Mouse (Mus musculus): Measurements from ENCODE around the gene Slc35d2. TPM values are rescaled to one million over a fixed set of nuclear protein-coding genes. Genes with fewer than 3 reads are reported as not detected.
"Not testable (repeated sequence)": the region's sequence is repeated elsewhere in the genome, so short reads cannot be mapped to it uniquely, and the experiment has no call there.

The Slc35d2 gene
- polyA plus RNA-seq, 1 experiment: 11.7 TPM

DNA sequence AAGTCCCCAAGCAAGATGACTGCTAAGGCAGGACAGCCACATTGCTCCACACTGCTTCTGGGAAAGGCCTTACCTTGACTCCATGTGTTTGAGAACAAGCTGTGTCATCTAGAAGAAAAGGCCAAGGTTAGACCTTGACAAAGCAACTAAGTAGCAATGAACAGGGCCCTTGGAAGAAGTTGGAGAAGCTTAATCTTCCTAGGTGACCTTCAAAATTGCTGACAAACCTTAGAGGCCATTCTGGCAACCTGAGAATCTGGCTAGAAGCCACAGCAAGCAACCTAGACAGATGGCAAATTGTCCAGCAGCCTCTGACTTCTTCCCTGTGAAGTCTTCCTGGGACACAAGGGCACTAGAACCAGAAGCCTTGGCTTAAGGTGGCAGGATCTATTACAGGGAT, 64.9 kb downstream of the Slc35d2 start:
- TF ChIP-seq CTCF (IDR thresholded peaks at IDR 0.05; ENCODE audit: control insufficient read depth, insufficient read depth, low read length): no peak
- Histone ChIP-seq H3K4me1 (ENCODE audit: control insufficient read depth, insufficient read depth, low read length) (no peaks in the 10 kb centered on the region), H3K4me3 (replicated peaks; ENCODE audit: control insufficient read depth, low read depth, low read length) (no peak overlapping the region), H3K27ac (ENCODE audit: control insufficient read depth, insufficient read depth, low read depth, low read length, poor library complexity) (no peak overlapping the region)

DNA sequence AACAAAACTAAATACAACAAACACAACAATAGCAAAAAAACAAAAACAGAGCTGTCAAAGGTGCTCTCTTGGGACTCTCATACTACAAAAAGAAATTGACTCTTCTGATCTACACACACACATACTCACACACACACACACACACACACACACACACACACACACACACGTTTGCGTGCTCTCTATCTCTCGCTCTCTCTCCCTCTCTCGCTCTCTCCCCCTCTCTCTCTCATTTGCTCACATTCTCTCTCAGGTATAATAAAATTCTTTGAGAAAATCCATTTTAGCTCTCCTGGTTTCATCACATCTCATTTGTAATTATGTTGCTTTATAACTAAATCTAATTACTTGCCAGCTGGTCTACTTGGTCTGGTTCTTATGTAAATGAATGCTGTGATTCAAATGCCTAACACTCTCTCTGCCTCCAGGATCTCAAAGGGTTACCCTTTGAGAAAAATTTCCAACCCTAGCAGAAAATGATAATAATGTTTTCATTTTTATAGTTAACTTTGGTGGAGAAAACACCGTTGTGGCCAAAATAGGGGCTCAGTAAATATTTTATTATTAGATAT, 68.1 kb downstream of the Slc35d2 start:
- WGBS: 78% methylated on average over 5 of the region's 5 CpGs
- no peaks in the 10 kb centered on the region for H3K4me1 ChIP-seq (ENCODE audit: control insufficient read depth, insufficient read depth, low read length)
- no peak overlapping the region for H3K4me3 ChIP-seq (replicated peaks; ENCODE audit: control insufficient read depth, low read depth, low read length)
- no peak for TF ChIP-seq CTCF (IDR thresholded peaks at IDR 0.05; ENCODE audit: control insufficient read depth, insufficient read depth, low read length)
- no peak for TF ChIP-seq POLR2A (IDR thresholded peaks at IDR 0.05; ENCODE audit: borderline replicate concordance, control insufficient read depth, low read depth, low read length)
- no peak overlapping the region for H3K27ac ChIP-seq (ENCODE audit: control insufficient read depth, insufficient read depth, low read depth, low read length, poor library complexity)

DNA sequence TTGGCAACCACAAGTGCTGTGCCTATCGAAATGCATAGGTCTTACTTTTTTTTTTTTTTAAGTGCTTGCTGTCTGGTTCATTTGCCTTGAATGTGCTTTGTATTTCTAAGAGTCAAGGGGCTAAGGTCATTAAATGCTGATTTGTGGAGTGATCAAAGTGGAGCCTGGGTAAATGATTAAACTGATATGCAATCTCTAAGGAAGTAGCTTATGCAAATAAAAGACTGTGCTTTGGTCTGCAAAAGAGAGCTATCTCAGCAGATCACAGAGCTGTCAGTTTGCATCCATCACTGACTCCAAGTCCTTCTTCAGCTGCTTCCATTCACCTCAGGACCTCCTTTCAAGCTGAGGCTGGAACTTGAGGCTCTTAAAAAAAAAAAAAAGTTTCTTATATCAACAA, 75.2 kb downstream of the Slc35d2 start:
- WGBS: 75% methylated on average over 1 of the region's 1 CpGs
- H3K27ac ChIP-seq (ENCODE audit: control insufficient read depth, insufficient read depth, low read depth, low read length, poor library complexity): no peak overlapping the region
- no peak for TF ChIP-seq POLR2A (IDR thresholded peaks at IDR 0.05; ENCODE audit: borderline replicate concordance, control insufficient read depth, low read depth, low read length)
- TF ChIP-seq CTCF (IDR thresholded peaks at IDR 0.05; ENCODE audit: control insufficient read depth, insufficient read depth, low read length): no peak
- H3K4me3 ChIP-seq (replicated peaks; ENCODE audit: control insufficient read depth, low read depth, low read length): no peak overlapping the region
- no peaks in the 10 kb centered on the region for H3K4me1 ChIP-seq (ENCODE audit: control insufficient read depth, insufficient read depth, low read length)

DNA sequence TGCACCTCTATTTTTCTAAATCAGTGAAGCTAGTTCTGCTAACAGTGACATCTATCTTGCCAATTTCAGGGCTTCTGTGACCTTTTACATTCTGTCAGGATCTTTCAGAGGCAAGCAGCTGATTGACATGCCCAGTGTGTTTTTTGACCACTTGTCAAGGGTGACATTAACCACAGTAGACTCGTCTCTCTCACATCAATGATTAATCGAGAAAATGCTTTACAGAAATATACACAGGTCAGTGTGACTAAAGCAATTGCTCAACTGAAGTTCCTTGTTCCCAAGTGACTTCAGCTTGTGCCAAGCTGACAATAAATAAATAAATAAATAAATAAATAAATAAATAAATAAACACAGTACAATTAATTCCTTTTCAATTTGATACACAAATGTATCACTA, 76.9 kb downstream of the Slc35d2 start:
- not testable (repeated sequence) for H3K4me3 ChIP-seq (replicated peaks; ENCODE audit: control insufficient read depth, low read depth, low read length); H3K4me1 ChIP-seq (ENCODE audit: control insufficient read depth, insufficient read depth, low read length); H3K27ac ChIP-seq (ENCODE audit: control insufficient read depth, insufficient read depth, low read depth, low read length, poor library complexity)
- 81% methylated on average over 2 of the region's 2 CpGs for WGBS

DNA sequence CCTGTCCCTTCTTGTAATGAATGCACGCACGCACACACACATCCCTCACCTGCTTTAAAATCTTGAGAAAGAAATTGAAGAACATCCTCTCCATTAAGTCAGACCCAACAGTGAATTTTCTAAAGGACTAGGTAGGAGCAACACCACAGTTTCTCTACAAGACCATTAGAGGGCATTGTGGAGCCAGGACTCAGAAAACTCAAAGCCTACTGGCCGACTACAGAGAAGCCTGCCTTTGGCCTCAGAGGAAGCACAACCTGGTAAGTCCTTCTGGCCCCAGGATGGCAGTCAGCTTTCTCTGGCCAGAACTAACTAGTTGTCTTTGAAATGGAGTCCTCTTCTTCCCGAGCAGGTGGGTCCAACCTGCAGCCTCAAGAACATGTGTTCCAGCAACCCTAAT, 78.3 kb downstream of the Slc35d2 start:
- H3K27ac ChIP-seq (ENCODE audit: control insufficient read depth, insufficient read depth, low read depth, low read length, poor library complexity): no peak overlapping the region
- no peak for TF ChIP-seq POLR2A (IDR thresholded peaks at IDR 0.05; ENCODE audit: borderline replicate concordance, control insufficient read depth, low read depth, low read length)
- peak; percentile 22; the same call in 1 of the 2 replicates for TF ChIP-seq CTCF (IDR thresholded peaks at IDR 0.05; ENCODE audit: control insufficient read depth, insufficient read depth, low read length)
- 75% methylated on average over 4 of the region's 4 CpGs for WGBS
- no peak overlapping the region for H3K4me3 ChIP-seq (replicated peaks; ENCODE audit: control insufficient read depth, low read depth, low read length)
- H3K4me1 ChIP-seq (ENCODE audit: control insufficient read depth, insufficient read depth, low read length): no peaks in the 10 kb centered on the region

DNA sequence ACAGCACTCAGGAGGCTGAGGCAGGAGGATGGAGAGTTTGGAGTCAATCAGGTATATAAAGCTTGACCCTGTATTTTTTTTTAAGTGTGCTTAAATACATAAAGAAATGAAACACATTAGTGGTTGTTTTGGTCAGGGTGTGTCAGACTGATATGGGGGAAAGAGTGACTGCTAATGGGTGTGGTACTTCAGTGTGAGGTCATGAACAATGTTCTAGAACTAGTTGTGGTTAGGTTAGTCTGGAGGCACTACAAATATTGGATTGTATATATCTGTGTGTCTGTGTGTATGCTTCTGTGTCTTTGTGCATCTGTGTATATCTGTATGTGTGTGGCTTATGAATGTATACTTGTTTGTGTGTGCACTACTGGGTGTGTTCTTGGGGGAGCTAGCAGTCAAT, 79.6 kb downstream of the Slc35d2 start:
- H3K27ac ChIP-seq (ENCODE audit: control insufficient read depth, insufficient read depth, low read depth, low read length, poor library complexity): no peak overlapping the region
- no peaks in the 10 kb centered on the region for H3K4me1 ChIP-seq (ENCODE audit: control insufficient read depth, insufficient read depth, low read length)
- no peak overlapping the region for H3K4me3 ChIP-seq (replicated peaks; ENCODE audit: control insufficient read depth, low read depth, low read length)
- no peak for TF ChIP-seq CTCF (IDR thresholded peaks at IDR 0.05; ENCODE audit: control insufficient read depth, insufficient read depth, low read length)
- TF ChIP-seq POLR2A (IDR thresholded peaks at IDR 0.05; ENCODE audit: borderline replicate concordance, control insufficient read depth, low read depth, low read length): no peak

DNA sequence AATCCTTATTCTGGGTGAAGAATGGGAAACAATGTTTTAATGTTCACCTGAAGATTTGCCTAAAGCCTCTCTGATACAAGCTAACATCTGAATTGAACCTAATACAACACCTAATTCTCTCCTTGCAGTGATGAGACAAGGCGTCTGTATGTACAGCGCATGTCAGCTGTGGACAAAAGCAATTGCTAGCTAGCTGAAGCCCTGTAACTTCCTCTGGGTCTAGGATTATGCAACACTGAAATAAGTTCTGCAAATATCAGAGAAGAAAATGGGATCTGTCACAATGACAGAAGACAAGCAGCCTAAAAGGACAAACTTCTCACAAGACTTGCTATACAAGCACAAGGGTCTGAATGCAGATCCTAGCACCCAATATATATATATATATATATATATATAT, 80.7 kb downstream of the Slc35d2 start:
- no peak for TF ChIP-seq CTCF (IDR thresholded peaks at IDR 0.05; ENCODE audit: control insufficient read depth, insufficient read depth, low read length)
- no peak for TF ChIP-seq POLR2A (IDR thresholded peaks at IDR 0.05; ENCODE audit: borderline replicate concordance, control insufficient read depth, low read depth, low read length)
- WGBS: 30% methylated on average over 2 of the region's 2 CpGs

More for the DNA sequence above, 80.7 kb downstream of the Slc35d2 start:
- Histone ChIP-seq H3K4me1 (ENCODE audit: control insufficient read depth, insufficient read depth, low read length) (no peaks in the 10 kb centered on the region), H3K27ac (ENCODE audit: control insufficient read depth, insufficient read depth, low read depth, low read length, poor library complexity) (no peak overlapping the region), H3K4me3 (replicated peaks; ENCODE audit: control insufficient read depth, low read depth, low read length) (no peak overlapping the region)

Other genes with a start within 250 kb of the Slc35d2 start
- gene Hsd17b3, start 40.1 kb downstream of the Slc35d2 start, polyA plus RNA-seq (2011; ENCODE audit: insufficient read depth, insufficient read length, low replicate concordance, missing spikeins): not detected in 2 replicates
- gene Zfp367, start 23.8 kb upstream of the Slc35d2 start, polyA plus RNA-seq (2011; ENCODE audit: insufficient read depth, insufficient read length, low replicate concordance, missing spikeins): 19.3 and 24.3 TPM in 2 replicates
- 5.4 and 7.1 TPM in 2 replicates for gene Habp4, start 32.5 kb upstream of the Slc35d2 start, polyA plus RNA-seq (2011; ENCODE audit: insufficient read depth, insufficient read length, low replicate concordance, missing spikeins)
- gene Cdc14b, start 145.9 kb upstream of the Slc35d2 start, polyA plus RNA-seq (2011; ENCODE audit: insufficient read depth, insufficient read length, low replicate concordance, missing spikeins): 0.42 and 1.7 TPM in 2 replicates
- gene Aaed1, start 183.3 kb upstream of the Slc35d2 start, polyA plus RNA-seq (2011; ENCODE audit: insufficient read depth, insufficient read length, low replicate concordance, missing spikeins): 6.7 and 11.1 TPM in 2 replicates
- gene Ctsl, start 241.5 kb upstream of the Slc35d2 start, polyA plus RNA-seq (2011; ENCODE audit: insufficient read depth, insufficient read length, low replicate concordance, missing spikeins): 30.2 and 98.7 TPM in 2 replicates